In genomic region chr9:114933723-114934171, GRCm38 (mm10) we compare ENCODE assay signal across 8 mouse cellular contexts. TPM values are rescaled to one million over a fixed set of nuclear protein-coding genes. Genes with fewer than 3 reads are reported as not detected.
DNase-seq lines count a peak whose midpoint lies in the region; ATAC-seq lines count a peak whose summit lies in the region.

Gene Gpd1l, minus strand, starts transcription at chr9:114933987.

- no peaks in the 10 kb centered on the region for H3K27me3 ChIP-seq in forebrain, embryonic 11.5 days (ENCODE audit: control insufficient read depth, insufficient read depth, low read length)
- no peaks in the 10 kb centered on the region for H3K27me3 ChIP-seq in heart, embryonic 16.5 days (ENCODE audit: control insufficient read depth, insufficient read depth, low read length)
- no peaks in the 10 kb centered on the region for H3K27me3 ChIP-seq in liver, embryonic 15.5 days
- no peaks in the 10 kb centered on the region for H3K27me3 ChIP-seq in neural tube, embryonic 12.5 days (replicated peaks)

- peak; percentile 82 for ATAC-seq in CD4-positive, CD25-positive, alpha-beta regulatory T cell, adult 4 months
- peak; percentile 98 for ATAC-seq in forebrain, embryonic 11.5 days (replicated peaks; ENCODE audit: low FRiP score)
- peak; percentile 99 for ATAC-seq in heart, embryonic 16.5 days (replicated peaks; ENCODE audit: extremely low read depth, insufficient read depth, low FRiP score)
- peak; percentile 95 for ATAC-seq in liver, embryonic 15.5 days (ENCODE audit: insufficient read depth)
- ATAC-seq in neural tube, embryonic 12.5 days (ENCODE audit: low FRiP score, low read depth) = peak; percentile 97

- H3K9me3 ChIP-seq in forebrain, embryonic 11.5 days (ENCODE audit: control insufficient read depth, low read length) = no peaks in the 10 kb centered on the region
- H3K9me3 ChIP-seq in heart, embryonic 16.5 days (replicated peaks; ENCODE audit: control insufficient read depth, low read length) = no peaks in the 10 kb centered on the region
- no peaks in the 10 kb centered on the region for H3K9me3 ChIP-seq in liver, embryonic 15.5 days (replicated peaks)
- no peaks in the 10 kb centered on the region for H3K9me3 ChIP-seq in neural tube, embryonic 12.5 days

- DNase-seq in c-Kit-positive CD71-positive TER-119-negative erythroid progenitor cells, embryonic 14.5 days (ENCODE audit: low read depth) = peak; percentile 79
- peak; percentile 98 for DNase-seq in forebrain, embryonic 11.5 days (ENCODE audit: low spot score)
- peak; percentile 99 for DNase-seq in kidney, postnatal 36 days
- DNase-seq in telencephalon, adult 2 months (ENCODE audit: low read depth, low spot score) = peak; percentile 91

- peaks cover 6% of the 10 kb centered on the region; the same call in 1 of the 2 replicates for H3K4me1 ChIP-seq in forebrain, embryonic 11.5 days (replicated peaks; ENCODE audit: control insufficient read depth, insufficient read depth, low read length)
- H3K4me1 ChIP-seq in heart, embryonic 16.5 days (ENCODE audit: control insufficient read depth, insufficient read depth, low read length) = peaks cover 7% of the 10 kb centered on the region
- peaks cover 23% of the 10 kb centered on the region for H3K4me1 ChIP-seq in liver, embryonic 15.5 days (replicated peaks)
- H3K4me1 ChIP-seq in neural tube, embryonic 12.5 days = peaks cover 10% of the 10 kb centered on the region

- no peaks in the 10 kb centered on the region for H3K36me3 ChIP-seq in forebrain, embryonic 11.5 days (ENCODE audit: control insufficient read depth, insufficient read depth, low read length)
- H3K36me3 ChIP-seq in heart, embryonic 16.5 days (ENCODE audit: control insufficient read depth, insufficient read depth) = no peaks in the 10 kb centered on the region
- no peaks in the 10 kb centered on the region for H3K36me3 ChIP-seq in liver, embryonic 15.5 days (replicated peaks)
- no peaks in the 10 kb centered on the region for H3K36me3 ChIP-seq in neural tube, embryonic 12.5 days

- under 1% methylated on average over 30 of the region's 30 CpGs for WGBS in forebrain, embryonic 11.5 days
- under 1% methylated on average over 30 of the region's 30 CpGs for WGBS in heart, embryonic 16.5 days
- WGBS in liver, embryonic 15.5 days (ENCODE audit: insufficient replicate concordance) = under 1% methylated on average over 30 of the region's 30 CpGs
- under 1% methylated on average over 30 of the region's 30 CpGs for WGBS in neural tube, embryonic 12.5 days

- peak within 1 kb of the TSS; percentile 69 for H3K9ac ChIP-seq in forebrain, embryonic 11.5 days (ENCODE audit: low read length)
- peak within 1 kb of the TSS; percentile 89 for H3K9ac ChIP-seq in heart, embryonic 16.5 days (ENCODE audit: low read length)
- H3K9ac ChIP-seq in liver, embryonic 15.5 days = peak within 1 kb of the TSS; percentile 62
- peak within 1 kb of the TSS; percentile 70 for H3K9ac ChIP-seq in neural tube, embryonic 12.5 days

- H3K4me3 ChIP-seq in forebrain, embryonic 11.5 days (ENCODE audit: low read depth, low read length) = peak within 1 kb of the TSS; percentile 72
- H3K4me3 ChIP-seq in heart, embryonic 16.5 days (ENCODE audit: low read length) = peak within 1 kb of the TSS; percentile 78
- H3K4me3 ChIP-seq in liver, embryonic 15.5 days (replicated peaks) = peak within 1 kb of the TSS; percentile 68
- peak within 1 kb of the TSS; percentile 71 for H3K4me3 ChIP-seq in neural tube, embryonic 12.5 days

- H3K4me2 ChIP-seq in forebrain, embryonic 11.5 days (ENCODE audit: low read depth, low read length, severe bottlenecking) = peak within 1 kb of the TSS; percentile 90
- peak within 1 kb of the TSS; percentile 97 for H3K4me2 ChIP-seq in heart, embryonic 16.5 days (ENCODE audit: low read depth, low read length)
- peak within 1 kb of the TSS; percentile 86 for H3K4me2 ChIP-seq in liver, embryonic 15.5 days
- peak within 1 kb of the TSS; percentile 99 for H3K4me2 ChIP-seq in neural tube, embryonic 12.5 days (replicated peaks)

- H3K27ac ChIP-seq in forebrain, embryonic 11.5 days (ENCODE audit: low read depth, low read length) = 0 out of 2 replicates have a peak within 1 kb of the TSS, but pooled peaks have one; percentile 18
- H3K27ac ChIP-seq in heart, embryonic 16.5 days (ENCODE audit: low read length) = peak within 1 kb of the TSS; percentile 81
- peak within 1 kb of the TSS; percentile 76 for H3K27ac ChIP-seq in liver, embryonic 15.5 days (replicated peaks)
- no peak within 1 kb of the TSS; the same call in 1 of the 2 replicates for H3K27ac ChIP-seq in neural tube, embryonic 12.5 days

RNA-seq across cellular contexts. Expression of gene Gpd1l, which starts in this region (rescaled TPM):
- 10 to 100 TPM; 17.5 to 26.8 TPM for polyA plus RNA-seq in CD4-positive, CD25-positive, alpha-beta regulatory T cell, adult 4 months (2017; shearing (Covaris generic))
- polyA plus RNA-seq in forebrain, embryonic 11.5 days (2014; fragmentation: Nextera tagmentation; extraction: Ambion mirVana) = 11.2 and 12.3 TPM in 2 replicates
- 18.0 and 19.5 TPM in 2 replicates for polyA plus RNA-seq in heart, embryonic 16.5 days (2015; fragmentation: Nextera tagmentation; extraction: Ambion mirVana)
- polyA plus RNA-seq in liver, embryonic 15.5 days (2015; fragmentation: Nextera tagmentation; extraction: Ambion mirVana) = 6.4 and 6.6 TPM in 2 replicates
- polyA plus RNA-seq in neural tube, embryonic 12.5 days (2016; fragmentation: Nextera tagmentation; extraction: Ambion mirVana) = 18.5 and 18.8 TPM in 2 replicates
